21 mouse cellular contexts compared by ENCODE assay signal in the genomic region with DNA sequence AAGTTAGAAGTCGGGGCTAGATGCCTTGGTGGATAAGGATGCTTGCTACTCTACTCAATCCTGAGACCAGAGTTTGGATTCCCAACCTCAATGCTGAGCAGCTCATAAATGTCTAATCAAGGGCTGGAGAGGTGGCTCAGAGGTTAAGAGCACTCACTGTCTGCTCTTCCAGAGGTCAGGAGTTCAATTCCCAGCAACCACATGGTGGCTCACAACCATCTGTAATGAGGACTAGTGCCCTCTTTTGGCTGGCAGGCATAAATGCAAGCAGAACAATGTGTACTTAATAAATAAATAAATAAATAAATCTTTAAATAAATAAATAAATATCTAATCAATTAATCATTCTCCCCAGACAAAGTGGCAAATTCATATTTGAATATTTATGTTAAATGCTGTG. TPM values are rescaled to one million over a fixed set of nuclear protein-coding genes. Genes with fewer than 3 reads are reported as not detected.
DNase-seq lines count a peak whose midpoint lies in the region; ATAC-seq and TF ChIP-seq lines count a peak whose summit lies in the region.
"Had no signal": no experiment of that assay in that cellular context is flagged by ENCODE, and none has a peak within 500 bp of the region (broad histone marks: within the 10 kb centered on the region; RNA-seq: fewer than 3 reads in every experiment).

No protein-coding gene starts in this region.

- H3K4me1 ChIP-seq in liver, adult 2 months (ENCODE audit: control insufficient read depth, insufficient read depth, low read length) = no peaks in the 10 kb centered on the region
- H3K4me1 ChIP-seq in liver, embryonic 12.5 days = no peaks in the 10 kb centered on the region
- H3K4me1 ChIP-seq: embryonic facial prominence, embryonic 15.5 days; forebrain, embryonic 10.5 days; heart, embryonic 12.5 days; liver, embryonic 15.5 days; neural tube, embryonic 12.5 days had no signal

- no peak for TF ChIP-seq POLR2A in liver, adult 2 months (IDR thresholded peaks at IDR 0.05; ENCODE audit: extremely low read depth, insufficient read depth, low read length)

- no peak for TF ChIP-seq CTCF in liver, adult 2 months (IDR thresholded peaks at IDR 0.05; ENCODE audit: low read depth, low read length)

- no peak for ATAC-seq in CD4-positive, CD25-positive, alpha-beta regulatory T cell, adult 4 months
- no peak for ATAC-seq in liver, embryonic 12.5 days
- ATAC-seq: hindbrain, embryonic 16.5 days had no signal

- no peak overlapping the region for H3K27ac ChIP-seq in liver, adult 2 months (replicated peaks; ENCODE audit: insufficient read depth, low read depth, low read length)
- no peak overlapping the region for H3K27ac ChIP-seq in liver, embryonic 12.5 days
- H3K27ac ChIP-seq: embryonic facial prominence, embryonic 15.5 days; forebrain, embryonic 10.5 days; liver, embryonic 15.5 days; neural tube, embryonic 12.5 days had no signal

- no peak overlapping the region for H3K9ac ChIP-seq in liver, adult 2 months (ENCODE audit: low read depth, low read length)
- H3K9ac ChIP-seq in liver, embryonic 12.5 days = no peak overlapping the region
- H3K9ac ChIP-seq: embryonic facial prominence, embryonic 15.5 days; heart, embryonic 12.5 days; liver, embryonic 15.5 days; neural tube, embryonic 12.5 days had no signal

- H3K4me3 ChIP-seq in liver, adult 2 months (ENCODE audit: insufficient read depth, low read depth, low read length) = no peak overlapping the region
- H3K4me3 ChIP-seq in liver, embryonic 12.5 days = no peak overlapping the region
- H3K4me3 ChIP-seq: embryonic facial prominence, embryonic 15.5 days; forebrain, embryonic 10.5 days; heart, embryonic 12.5 days; liver, embryonic 15.5 days; neural tube, embryonic 12.5 days had no signal

- no peak overlapping the region for H3K4me2 ChIP-seq in liver, embryonic 12.5 days
- H3K4me2 ChIP-seq: embryonic facial prominence, embryonic 15.5 days; heart, embryonic 12.5 days; liver, embryonic 15.5 days; neural tube, embryonic 12.5 days had no signal

- no peaks in the 10 kb centered on the region for H3K9me3 ChIP-seq in liver, embryonic 12.5 days (replicated peaks)
- H3K9me3 ChIP-seq: embryonic facial prominence, embryonic 15.5 days; forebrain, embryonic 10.5 days; heart, embryonic 12.5 days; liver, embryonic 15.5 days; neural tube, embryonic 12.5 days had no signal

- WGBS in liver, adult 2 months = 91% methylated on average over 1 of the region's 1 CpGs
- 91% methylated on average over 1 of the region's 1 CpGs for WGBS in liver, embryonic 12.5 days (ENCODE audit: insufficient replicate concordance)

- no peaks in the 10 kb centered on the region for H3K27me3 ChIP-seq in liver, adult 2 months (ENCODE audit: control insufficient read depth, insufficient read depth, low read length)
- H3K27me3 ChIP-seq in liver, embryonic 12.5 days (replicated peaks) = no peaks in the 10 kb centered on the region
- H3K27me3 ChIP-seq: embryonic facial prominence, embryonic 15.5 days; heart, embryonic 12.5 days; liver, embryonic 15.5 days; neural tube, embryonic 12.5 days had no signal

- H3K36me3 ChIP-seq in liver, adult 2 months (ENCODE audit: control insufficient read depth, insufficient read depth, low read length) = peaks cover 37% of the 10 kb centered on the region
- H3K36me3 ChIP-seq in liver, embryonic 12.5 days = peaks cover 92% of the 10 kb centered on the region

- DNase-seq in CD4-positive, CD25-positive, alpha-beta regulatory T cell, adult 2 months (ENCODE audit: low read depth, low spot score) = peak; percentile 48
- peak; percentile 26 for DNase-seq in liver, adult 2 months (ENCODE audit: extremely low read depth, low read depth, low spot score)
- DNase-seq in CD4-positive helper T cell, adult 2 months (ENCODE audit: low read depth, low spot score) = peak; percentile 15
- DNase-seq in T-cell, adult 2 months (ENCODE audit: low spot score) = peak; percentile 1
- no peak for DNase-seq in left cerebral cortex, adult 8-10 months (ENCODE audit: low spot score in 2 of 2)
- no peak for DNase-seq in heart, adult 8-10 months (ENCODE audit: low spot score)
- DNase-seq: adrenal gland, postnatal 36 days; cerebellum, adult 9-10 months; gastrocnemius, postnatal 25 days; heart, postnatal 36 days; kidney, adult 8-10 months; layer of hippocampus, postnatal 36 days; lung, postnatal 14 days had no signal

- H3K79me2 ChIP-seq in liver, adult 2 months (ENCODE audit: control insufficient read depth, insufficient read depth, low read length) = peaks cover 3% of the 10 kb centered on the region; the same call in 1 of the 2 replicates

RNA-seq across cellular contexts. Expression of a gene that starts 25.9 kb away (rescaled TPM):
- 10 to 100 TPM; 23.8 to 36.8 TPM for polyA plus RNA-seq in CD4-positive, CD25-positive, alpha-beta regulatory T cell, adult 4 months (2017; shearing (Covaris generic))
- total RNA-seq in liver, adult 2 months (2014; rRNA removed) = 5.3 and 6.3 TPM in 2 replicates
- 3.6 and 5.2 TPM in 2 replicates for polyA plus RNA-seq in liver, adult 2 months (2012; rRNA removed)
- polyA plus RNA-seq in liver, embryonic 12.5 days (2016; fragmentation: Nextera tagmentation; extraction: Ambion mirVana) = 7.1 and 7.2 TPM in 2 replicates
- total RNA-seq in left cerebral cortex, adult 8-10 months (2022) = 10 to 100 TPM; 25.6 to 32.7 (median 28.8) TPM
- total RNA-seq in heart, adult 8-10 months (2022) = 10 to 100 TPM; 15.1 to 18.8 (median 16.8) TPM

Comparison
In these comparisons a context has a peak if more than half of its experiments do, and no peak if none do; other contexts are left out.
1. DNase-seq: peak in CD4-positive, CD25-positive, alpha-beta regulatory T cell, adult 2 months (single experiment), liver, adult 2 months (single experiment), CD4-positive helper T cell, adult 2 months (single experiment) and T-cell, adult 2 months (single experiment); none in left cerebral cortex, adult 8-10 months (0 of 2) and heart, adult 8-10 months (single experiment).